Mouse (Mus musculus) midbrain, embryonic 11.5 days (tissue): ENCODE results near the gene Trim28. TPM values are rescaled to one million over a fixed set of nuclear protein-coding genes. Genes with fewer than 3 reads are reported as not detected.

ENCODE experiments used
- ATAC-seq: fragments of 200-750 bp; cut with Nextera tagmentation; 2 replicates; pipeline ENCODE4 v1.8.0; 2017; ENCODE audit warnings: moderate TSS enrichment, moderate library complexity; ENCODE audit not compliant: low FRiP score
- DNase-seq: peaks from one replicate; pipeline ENCODE4 v3.0.0; 2015; ENCODE audit warnings: low spot score; ENCODE audit errors: missing footprints
- H3K27ac ChIP-seq: fragments of 300-500 bp; sonication (generic); 2 replicates; pipeline ENCODE4 v1.5.1; 2014; ENCODE audit warnings: low read depth, low read length
- H3K27me3 ChIP-seq: fragments of 300-500 bp; sonication (generic); 2 replicates; pipeline ENCODE4 v1.6.1; 2014; ENCODE audit warnings: mild to moderate bottlenecking, low read length, moderate library complexity, mixed read lengths; ENCODE audit not compliant: control insufficient read depth, insufficient read depth
- H3K36me3 ChIP-seq: fragments of 300-500 bp; sonication (generic); 2 replicates; pipeline ENCODE4 v1.6.1; 2014; ENCODE audit warnings: mild to moderate bottlenecking, low read length, moderate library complexity, mixed read lengths; ENCODE audit not compliant: control insufficient read depth, insufficient read depth
- H3K4me1 ChIP-seq: fragments of 300-500 bp; sonication (generic); 2 replicates; pipeline ENCODE4 v1.6.1; 2014; ENCODE audit warnings: low read length; ENCODE audit not compliant: control insufficient read depth, insufficient read depth
- H3K4me2 ChIP-seq: fragments of 300-500 bp; sonication (generic); 2 replicates; pipeline ENCODE4 v1.6.1; 2014; ENCODE audit warnings: mild to moderate bottlenecking, moderate library complexity
- H3K4me3 ChIP-seq: fragments of 300-500 bp; sonication (generic); 2 replicates; pipeline ENCODE4 v1.5.1; 2014; ENCODE audit warnings: low read depth, low read length
- H3K9ac ChIP-seq: fragments of 300-500 bp; sonication (generic); 2 replicates; pipeline ENCODE4 v1.6.1; 2014; ENCODE audit warnings: low read length
- H3K9me3 ChIP-seq: fragments of 300-500 bp; sonication (generic); 2 replicates; pipeline ENCODE4 v1.6.1; 2016; ENCODE audit warnings: low read length; ENCODE audit not compliant: control insufficient read depth
- WGBS: fragments of 180-500 bp; shearing (Covaris S2); extraction: QIAGEN DNeasy Blood & Tissue Kit; methylation state at CpG from one replicate; pipeline ENCODE4 v1.1.7; 2014; 5-methylcytosine and 5-hydroxymethylcytosine counted together
- polyA plus RNA-seq: library from polyadenylated mRNA; unstranded; fragments of >200 nt; fragmentation: Nextera tagmentation; extraction: Ambion mirVana; gene quantifications from 2 replicates; pipeline ENCODE4 v1.2.1, GENCODE M21; 2014

The Trim28 gene
- polyA plus RNA-seq, 1 experiment from 2014 or later: 443 TPM

GRCm38 (mm10) chr7:13042511-13042910, 43.6 kb downstream of the Trim28 start:
- peaks cover 19% of the 10 kb centered on the region for H3K4me1 ChIP-seq
- 74% methylated on average over 6 of the region's 6 CpGs for WGBS

GRCm38 (mm10) chr7:13043120-13043444, 44.2 kb downstream of the Trim28 start:
- DNase-seq: no peak
- peaks cover 19% of the 10 kb centered on the region for H3K4me1 ChIP-seq
- no peak for ATAC-seq
- 0 out of 2 replicates have a peak overlapping the region, but pooled peaks have one; percentile 80 for H3K4me2 ChIP-seq
- WGBS: 36% methylated on average over 16 of the region's 16 CpGs
- H3K9me3 ChIP-seq: no peaks in the 10 kb centered on the region
- no peaks in the 10 kb centered on the region for H3K36me3 ChIP-seq
- H3K4me3 ChIP-seq: peak overlapping the region; percentile 44
- H3K27ac ChIP-seq: no peak overlapping the region
- no peak overlapping the region for H3K9ac ChIP-seq
- peaks cover 36% of the 10 kb centered on the region for H3K27me3 ChIP-seq

More at GRCm38 (mm10) chr7:13042511-13042910, 43.6 kb downstream of the Trim28 start:
- Histone ChIP-seq H3K27ac (no peak overlapping the region), H3K27me3 (peaks cover 36% of the 10 kb centered on the region), H3K4me2 (no peak overlapping the region), H3K9ac (no peak overlapping the region), H3K36me3 (no peaks in the 10 kb centered on the region), H3K9me3 (no peaks in the 10 kb centered on the region), H3K4me3 (no peak overlapping the region)
- ATAC-seq (no peak), DNase-seq (peak; percentile 90)

- ATAC-seq: peak; percentile 61
- 6% methylated on average over 88 of the region's 88 CpGs for WGBS
- peak overlapping the region; percentile 44 for H3K4me3 ChIP-seq
- no peaks in the 10 kb centered on the region for H3K9me3 ChIP-seq
- peak overlapping the region; percentile 65 for H3K9ac ChIP-seq
- no peak overlapping the region for H3K27ac ChIP-seq
- H3K4me1 ChIP-seq: peaks cover 17% of the 10 kb centered on the region
- DNase-seq: peak; percentile 94
- peak overlapping the region; percentile 80 for H3K4me2 ChIP-seq
- H3K27me3 ChIP-seq: peaks cover 36% of the 10 kb centered on the region
- H3K36me3 ChIP-seq: no peaks in the 10 kb centered on the region
These were observed 44.7 kb downstream of the Trim28 start for GRCm38 (mm10) chr7:13043445-13044253.

GRCm38 (mm10) chr7:13044254-13044625, 45.3 kb downstream of the Trim28 start:
- no peaks in the 10 kb centered on the region for H3K9me3 ChIP-seq
- H3K4me2 ChIP-seq: peak overlapping the region; percentile 80
- H3K27ac ChIP-seq: no peak overlapping the region
- DNase-seq: no peak
- 3% methylated on average over 23 of the region's 23 CpGs for WGBS
- H3K4me3 ChIP-seq: peak overlapping the region; percentile 44
- ATAC-seq: peak; percentile 34; the same call in 1 of the 2 replicates
- no peaks in the 10 kb centered on the region for H3K36me3 ChIP-seq
- peak overlapping the region; percentile 65 for H3K9ac ChIP-seq
- H3K27me3 ChIP-seq: peaks cover 36% of the 10 kb centered on the region
- H3K4me1 ChIP-seq: peaks cover 11% of the 10 kb centered on the region

- no peak overlapping the region for H3K9ac ChIP-seq
- H3K4me3 ChIP-seq: no peak overlapping the region
- no peak overlapping the region for H3K4me2 ChIP-seq
- H3K27me3 ChIP-seq: peaks cover 36% of the 10 kb centered on the region
- 18% methylated on average over 2 of the region's 2 CpGs for WGBS
- H3K36me3 ChIP-seq: no peaks in the 10 kb centered on the region
- H3K4me1 ChIP-seq: peaks cover 10% of the 10 kb centered on the region
- no peak overlapping the region for H3K27ac ChIP-seq
- DNase-seq: peak; percentile 92
- ATAC-seq: peak; percentile 64
- no peaks in the 10 kb centered on the region for H3K9me3 ChIP-seq
These were observed 47.2 kb downstream of the Trim28 start for GRCm38 (mm10) chr7:13046084-13046483.

GRCm38 (mm10) chr7:13053001-13053400, 54.1 kb downstream of the Trim28 start:
- Histone ChIP-seq H3K4me3 (no peak overlapping the region), H3K27me3 (no peaks in the 10 kb centered on the region), H3K4me2 (no peak overlapping the region), H3K9me3 (no peaks in the 10 kb centered on the region), H3K4me1 (peaks cover 4% of the 10 kb centered on the region; the same call in 1 of the 2 replicates), H3K9ac (no peak overlapping the region), H3K36me3 (no peaks in the 10 kb centered on the region), H3K27ac (no peak overlapping the region)
- no peak for ATAC-seq
- DNase-seq: no peak
- whole genome bisulfite sequencing: 90% methylated on average over 13 of the region's 13 CpGs

- no peak for DNase-seq
- ATAC-seq: no peak
- Histone ChIP-seq H3K9me3 (no peaks in the 10 kb centered on the region), H3K4me3 (peak overlapping the region; percentile 58), H3K27ac (no peak overlapping the region), H3K4me1 (peaks cover 4% of the 10 kb centered on the region; the same call in 1 of the 2 replicates), H3K36me3 (no peaks in the 10 kb centered on the region), H3K9ac (peak overlapping the region; percentile 61; the same call in 1 of the 2 replicates), H3K4me2 (peak overlapping the region; percentile 54), H3K27me3 (no peaks in the 10 kb centered on the region)
- WGBS: 95% methylated on average over 2 of the region's 2 CpGs
These were observed 54.6 kb downstream of the Trim28 start for GRCm38 (mm10) chr7:13053501-13053900.

- H3K4me1 ChIP-seq: peaks cover 4% of the 10 kb centered on the region; the same call in 1 of the 2 replicates
- no peaks in the 10 kb centered on the region for H3K36me3 ChIP-seq
- H3K9me3 ChIP-seq: no peaks in the 10 kb centered on the region
- WGBS: 4% methylated on average over 15 of the region's 15 CpGs
- H3K4me2 ChIP-seq: peak overlapping the region; percentile 54
- ATAC-seq (no peak), DNase-seq (no peak)
- H3K27ac ChIP-seq: peak overlapping the region; percentile 87; the same call in 1 of the 2 replicates
- H3K4me3 ChIP-seq: peak overlapping the region; percentile 58
- H3K27me3 ChIP-seq: no peaks in the 10 kb centered on the region
- H3K9ac ChIP-seq: peak overlapping the region; percentile 61
These were observed 55.0 kb downstream of the Trim28 start for GRCm38 (mm10) chr7:13053961-13054286.

GRCm38 (mm10) chr7:13054287-13055010, 55.5 kb downstream of the Trim28 start, which contains the start of gene Mzf1:
Gene Mzf1 (minus strand): TSS chr7:13054764.
- Histone ChIP-seq H3K4me1 (peaks cover 4% of the 10 kb centered on the region; the same call in 1 of the 2 replicates), H3K9me3 (no peaks in the 10 kb centered on the region), H3K36me3 (no peaks in the 10 kb centered on the region), H3K27me3 (no peaks in the 10 kb centered on the region), H3K9ac (peak within 1 kb of the TSS; percentile 66), H3K4me3 (peak within 1 kb of the TSS; percentile 58), H3K27ac (peak within 1 kb of the TSS; percentile 87), H3K4me2 (peak within 1 kb of the TSS; percentile 54)
- under 1% methylated on average over 41 of the region's 41 CpGs for WGBS
- DNase-seq: peak; percentile 99
- peak; percentile 95 for ATAC-seq
